Mouse (Mus musculus): Measurements from ENCODE around the gene Litaf.
A peak's percentile ranks its signal among the peaks of the same experiment; 100 is the strongest.

Gene Litaf

DNA sequence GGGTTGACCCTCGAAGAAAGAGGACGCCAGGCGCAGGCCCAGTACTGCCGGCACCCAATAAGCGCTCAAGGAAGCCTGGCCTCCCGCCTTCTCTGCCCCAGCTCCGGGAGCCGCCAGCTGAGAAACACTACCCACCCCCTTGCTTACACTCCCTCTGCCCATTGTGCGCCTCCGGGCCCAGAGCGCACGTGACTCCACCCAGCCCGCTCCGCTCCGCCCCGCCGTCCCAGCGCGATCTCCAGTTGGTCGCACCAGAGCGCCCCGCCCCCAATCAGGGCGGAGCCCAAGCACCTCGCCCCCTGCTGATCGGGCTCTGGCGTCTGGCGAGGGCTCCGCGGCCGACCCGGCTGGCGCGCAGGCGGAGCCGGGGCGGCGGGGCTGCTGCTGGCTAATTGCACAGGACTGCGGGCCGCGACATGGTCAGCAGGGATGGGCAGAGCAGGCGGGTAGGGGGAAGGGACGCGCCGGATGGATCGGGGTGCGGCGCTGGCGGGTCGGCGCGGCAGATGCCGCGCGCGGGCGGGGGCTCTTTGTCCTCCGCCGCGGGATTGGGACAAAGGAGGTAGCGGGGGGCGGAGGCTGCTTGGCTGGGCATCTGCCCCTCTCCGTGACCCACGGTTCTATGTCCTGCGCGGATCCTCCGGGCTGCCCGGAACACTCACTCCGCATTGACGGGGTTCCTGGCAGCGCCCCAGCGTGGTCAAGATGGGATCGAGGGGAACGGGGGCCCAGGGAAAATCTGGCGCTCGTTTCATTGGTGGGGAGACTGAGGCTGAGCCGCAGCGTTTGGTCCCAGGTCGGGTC lies at the start of gene Litaf:
Gene Litaf, minus strand, starts transcription at position 129 of the 804 bp plus-strand sequence.
- Histone ChIP-seq H3K36me3 (ENCODE audit: control insufficient read depth, insufficient read depth, low read length, poor library complexity, severe bottlenecking) (peaks cover 2% of the 10 kb centered on the region), H3K27me3 (ENCODE audit: control insufficient read depth, insufficient read depth, low read length, poor library complexity, severe bottlenecking) (no peaks in the 10 kb centered on the region)
- DNase-seq (ENCODE audit: low read depth, low spot score) = peak; percentile 99

GRCm38 (mm10) chr16:11109198-11109740 lies 43.3 kb upstream of the Litaf start:
- peak; percentile 75 for DNase-seq (ENCODE audit: low read depth, low spot score)
- Histone ChIP-seq H3K36me3 (ENCODE audit: control insufficient read depth, insufficient read depth, low read length, poor library complexity, severe bottlenecking) (no peaks in the 10 kb centered on the region; the same call in 1 of the 2 replicates), H3K27me3 (ENCODE audit: control insufficient read depth, insufficient read depth, low read length, poor library complexity, severe bottlenecking) (no peaks in the 10 kb centered on the region)

DNA sequence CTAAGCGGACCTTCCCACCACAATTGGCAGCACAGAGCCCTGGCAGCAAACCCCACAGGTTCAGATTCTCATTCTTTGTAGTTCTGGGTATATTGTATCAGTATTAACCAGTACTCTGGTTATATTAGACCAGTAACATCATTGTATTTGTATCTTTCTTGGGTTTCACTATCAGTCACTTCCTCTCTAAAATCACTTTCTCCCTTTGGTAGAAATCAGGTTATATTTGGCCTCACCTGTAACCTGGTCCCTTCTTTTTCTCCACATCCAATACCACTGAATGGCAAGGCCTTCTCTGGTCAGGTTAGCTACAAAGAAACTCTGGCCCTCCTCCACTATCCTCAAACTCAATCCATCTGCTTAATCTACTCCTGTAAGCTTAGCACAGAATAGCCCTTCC lies 38.9 kb upstream of the Litaf start:
- Histone ChIP-seq H3K27me3 (ENCODE audit: control insufficient read depth, insufficient read depth, low read length, poor library complexity, severe bottlenecking) (no peaks in the 10 kb centered on the region), H3K36me3 (ENCODE audit: control insufficient read depth, insufficient read depth, low read length, poor library complexity, severe bottlenecking) (peaks cover 4% of the 10 kb centered on the region)
- peak; percentile 22 for DNase-seq (ENCODE audit: low read depth, low spot score)

DNA sequence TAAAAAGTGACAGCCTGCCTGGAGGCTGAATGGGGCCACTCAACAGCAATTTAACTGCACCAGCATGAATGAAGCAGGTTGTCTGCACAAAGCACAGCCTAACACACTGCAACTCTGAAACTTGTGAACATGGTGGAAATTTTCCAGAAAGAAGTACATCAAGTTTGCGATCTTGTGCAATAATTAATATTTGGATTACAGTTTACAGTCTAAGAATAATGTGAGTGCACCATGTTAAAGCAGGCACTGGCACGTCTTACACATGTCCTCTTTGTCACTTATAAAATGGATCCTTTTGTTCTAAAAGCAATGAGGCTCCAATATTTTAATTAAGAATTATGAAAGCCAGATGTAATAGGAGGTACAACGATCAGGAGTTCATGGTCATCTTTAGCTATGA lies 31.3 kb upstream of the Litaf start:
- peaks cover 2% of the 10 kb centered on the region; the same call in 1 of the 2 replicates for H3K36me3 ChIP-seq (ENCODE audit: control insufficient read depth, insufficient read depth, low read length, poor library complexity, severe bottlenecking)

GRCm38 (mm10) chr16:11093717-11094386 lies 27.9 kb upstream of the Litaf start:
- H3K27me3 ChIP-seq (ENCODE audit: control insufficient read depth, insufficient read depth, low read length, poor library complexity, severe bottlenecking) = no peaks in the 10 kb centered on the region
- DNase-seq (ENCODE audit: low read depth, low spot score) = no peak
- peaks cover under 1% of the 10 kb centered on the region; the same call in 1 of the 2 replicates for H3K36me3 ChIP-seq (ENCODE audit: control insufficient read depth, insufficient read depth, low read length, poor library complexity, severe bottlenecking)

More for the DNA sequence above, 31.3 kb upstream of the Litaf start:
- DNase-seq (ENCODE audit: low read depth, low spot score) = no peak
- no peaks in the 10 kb centered on the region for H3K27me3 ChIP-seq (ENCODE audit: control insufficient read depth, insufficient read depth, low read length, poor library complexity, severe bottlenecking)

DNA sequence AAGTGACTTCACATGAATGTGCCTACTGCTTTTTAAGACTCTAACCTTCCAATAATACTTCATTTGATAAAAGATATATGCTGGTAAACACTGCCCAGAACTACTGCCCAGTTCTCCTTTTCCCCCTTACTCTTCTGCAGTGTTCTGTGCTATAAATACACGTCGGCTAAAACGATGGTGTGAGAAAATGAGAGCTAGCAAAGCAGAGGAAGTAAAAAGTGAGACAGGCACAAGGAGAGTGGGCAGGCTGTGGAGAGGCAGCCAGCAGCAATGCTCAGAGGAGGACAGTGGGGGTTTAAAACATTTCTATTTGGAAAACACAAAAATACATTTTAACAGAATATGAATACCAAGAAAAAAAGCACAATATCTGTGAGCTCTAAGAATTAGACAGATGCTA lies 26.6 kb upstream of the Litaf start:
- DNase-seq (ENCODE audit: low read depth, low spot score) = peak; percentile 58
- peaks cover 6% of the 10 kb centered on the region for H3K36me3 ChIP-seq (ENCODE audit: control insufficient read depth, insufficient read depth, low read length, poor library complexity, severe bottlenecking)
- H3K27me3 ChIP-seq (ENCODE audit: control insufficient read depth, insufficient read depth, low read length, poor library complexity, severe bottlenecking) = no peaks in the 10 kb centered on the region

DNA sequence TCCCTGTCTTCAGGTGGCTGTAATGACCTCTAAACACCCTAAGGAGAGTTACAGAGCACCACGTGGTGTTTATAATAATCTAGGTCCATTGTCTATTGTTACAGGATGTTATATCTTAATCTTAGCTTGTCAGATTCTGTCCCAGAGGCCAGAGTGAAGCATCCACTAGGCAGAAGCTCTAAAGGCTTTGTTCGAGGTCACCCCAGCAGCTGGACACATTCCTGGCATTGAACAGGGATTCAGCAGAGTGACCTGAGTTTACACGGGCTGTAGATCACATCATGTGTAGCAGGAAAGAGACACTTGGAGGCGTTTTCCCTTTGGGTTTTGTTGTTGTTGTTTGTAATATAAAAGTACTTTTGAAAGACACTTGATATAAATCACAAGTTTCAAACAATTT lies 26.1 kb upstream of the Litaf start:
- H3K36me3 ChIP-seq (ENCODE audit: control insufficient read depth, insufficient read depth, low read length, poor library complexity, severe bottlenecking) = peaks cover 6% of the 10 kb centered on the region
- no peaks in the 10 kb centered on the region for H3K27me3 ChIP-seq (ENCODE audit: control insufficient read depth, insufficient read depth, low read length, poor library complexity, severe bottlenecking)
- no peak for DNase-seq (ENCODE audit: low read depth, low spot score)

DNA sequence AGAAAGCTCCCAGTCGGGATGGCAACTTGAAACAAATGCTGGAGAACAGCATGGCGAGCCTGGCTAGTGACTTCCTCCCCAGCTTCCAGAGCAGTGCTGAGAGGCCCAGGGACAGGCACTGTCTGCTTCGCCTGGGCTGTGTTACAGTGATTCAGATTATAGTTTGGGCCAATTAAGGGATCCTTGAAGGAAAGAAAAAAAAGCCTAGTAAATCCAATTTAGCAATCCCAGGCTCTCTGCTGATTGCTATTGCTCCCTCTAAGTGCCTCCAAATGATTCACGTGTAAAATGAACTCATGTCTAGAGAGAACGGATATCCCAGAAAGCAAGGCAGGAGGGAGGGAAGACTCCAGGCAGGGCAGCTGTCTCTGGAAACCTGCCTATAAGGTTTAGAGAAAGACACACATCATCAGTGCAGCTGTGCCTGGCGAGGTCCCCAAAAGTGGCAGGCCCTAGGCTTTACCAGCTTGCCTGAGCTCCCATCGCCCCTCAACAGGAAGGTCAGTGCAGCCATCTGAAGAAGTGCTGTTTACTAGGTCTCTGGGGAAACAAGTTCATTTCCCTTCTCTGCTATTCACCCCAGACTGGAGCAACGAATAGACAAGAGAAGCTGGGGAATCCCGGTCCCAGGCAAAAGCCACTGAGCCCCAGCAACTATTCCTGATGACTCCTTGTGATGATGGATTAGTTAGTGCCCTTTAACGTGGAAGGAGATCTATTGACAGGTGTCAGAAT lies 25.0 kb upstream of the Litaf start:
- Histone ChIP-seq H3K36me3 (ENCODE audit: control insufficient read depth, insufficient read depth, low read length, poor library complexity, severe bottlenecking) (peaks cover 6% of the 10 kb centered on the region), H3K27me3 (ENCODE audit: control insufficient read depth, insufficient read depth, low read length, poor library complexity, severe bottlenecking) (no peaks in the 10 kb centered on the region)
- peak; percentile 69 for DNase-seq (ENCODE audit: low read depth, low spot score)

DNA sequence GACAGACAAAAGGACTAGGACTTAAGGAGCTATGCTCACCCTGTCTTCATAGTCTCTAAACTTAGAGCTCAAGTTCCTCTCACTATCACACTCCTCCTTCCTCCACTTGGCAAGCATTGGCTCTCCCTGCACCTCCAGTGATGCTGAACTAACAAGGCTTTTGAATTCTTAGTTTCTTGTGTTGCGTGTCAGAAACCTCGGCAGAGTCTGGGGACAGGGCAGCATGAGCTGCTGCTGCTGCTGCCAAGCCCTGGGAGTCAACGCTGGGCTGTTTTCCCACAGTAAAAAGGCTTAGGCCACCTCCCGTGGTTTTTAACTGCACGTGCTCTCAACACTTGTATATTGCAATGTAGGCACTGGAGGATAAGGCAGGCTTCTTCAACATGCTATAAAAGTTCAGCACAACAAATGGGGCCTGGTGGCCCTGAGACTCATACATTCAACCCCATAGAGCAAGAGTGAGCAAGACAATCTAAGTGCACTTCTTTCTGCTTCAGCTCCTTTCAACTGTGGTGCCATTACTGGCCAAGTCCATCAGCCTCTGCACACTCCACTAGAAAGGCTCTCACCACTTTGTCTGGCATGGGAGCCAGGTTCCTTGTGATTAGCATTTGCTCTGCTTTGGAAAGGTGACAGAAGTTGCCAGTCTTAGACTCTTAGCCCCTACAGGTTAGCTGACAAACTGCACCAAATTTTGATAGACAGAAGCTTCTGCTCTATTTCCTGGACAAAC lies 21.1 kb upstream of the Litaf start:
- Histone ChIP-seq H3K36me3 (ENCODE audit: control insufficient read depth, insufficient read depth, low read length, poor library complexity, severe bottlenecking) (peaks cover 14% of the 10 kb centered on the region), H3K27me3 (ENCODE audit: control insufficient read depth, insufficient read depth, low read length, poor library complexity, severe bottlenecking) (no peaks in the 10 kb centered on the region)
- DNase-seq (ENCODE audit: low read depth, low spot score) = peak; percentile 62

DNA sequence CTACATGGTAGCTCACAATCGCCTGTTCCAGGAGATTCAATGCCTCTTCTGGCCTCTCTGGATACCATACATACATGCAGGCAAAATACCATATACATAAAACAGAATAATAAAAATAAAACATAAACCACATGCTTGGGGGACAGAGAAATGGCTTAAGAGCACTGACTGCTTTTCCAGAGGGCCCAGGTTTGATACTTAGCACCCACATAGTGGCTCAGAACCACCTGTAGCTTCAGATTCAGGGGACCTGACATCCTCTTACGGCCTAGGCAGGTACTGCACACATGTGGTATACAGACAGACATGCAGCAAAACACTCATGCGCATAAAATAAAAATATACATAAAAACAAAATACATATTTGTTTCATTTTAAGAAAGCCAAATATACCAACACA lies 20.3 kb upstream of the Litaf start:
- Histone ChIP-seq H3K27me3 (ENCODE audit: control insufficient read depth, insufficient read depth, low read length, poor library complexity, severe bottlenecking) (no peaks in the 10 kb centered on the region), H3K36me3 (ENCODE audit: control insufficient read depth, insufficient read depth, low read length, poor library complexity, severe bottlenecking) (peaks cover 14% of the 10 kb centered on the region)
- no peak for DNase-seq (ENCODE audit: low read depth, low spot score)

DNA sequence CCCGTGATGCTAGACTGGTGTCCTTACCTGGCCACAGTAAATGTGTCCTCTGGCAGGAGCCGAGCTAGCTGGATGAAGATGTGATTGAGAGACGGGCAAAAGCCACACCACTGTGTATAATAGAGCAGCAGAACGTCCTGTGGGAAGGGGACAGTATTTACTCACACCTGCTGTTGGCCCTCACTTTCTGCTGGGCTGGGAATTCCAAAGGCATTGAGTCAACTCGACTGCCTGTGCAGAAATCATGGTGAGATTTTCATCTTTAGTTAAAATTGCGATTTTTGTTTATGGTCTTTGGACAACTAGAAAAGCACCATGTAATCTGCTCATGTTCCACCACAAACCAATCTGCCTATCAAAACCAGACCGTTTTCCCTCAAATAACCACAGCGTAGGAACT lies 18.2 kb upstream of the Litaf start:
- no peaks in the 10 kb centered on the region for H3K27me3 ChIP-seq (ENCODE audit: control insufficient read depth, insufficient read depth, low read length, poor library complexity, severe bottlenecking)
- H3K36me3 ChIP-seq (ENCODE audit: control insufficient read depth, insufficient read depth, low read length, poor library complexity, severe bottlenecking) = peaks cover 16% of the 10 kb centered on the region
- no peak for DNase-seq (ENCODE audit: low read depth, low spot score)

- Histone ChIP-seq H3K36me3 (ENCODE audit: control insufficient read depth, insufficient read depth, low read length, poor library complexity, severe bottlenecking) (peaks cover 20% of the 10 kb centered on the region), H3K27me3 (ENCODE audit: control insufficient read depth, insufficient read depth, low read length, poor library complexity, severe bottlenecking) (no peaks in the 10 kb centered on the region)
- no peak for DNase-seq (ENCODE audit: low read depth, low spot score)
Observed at GRCm38 (mm10) chr16:11078216-11078869, 12.4 kb upstream of the Litaf start.

DNA sequence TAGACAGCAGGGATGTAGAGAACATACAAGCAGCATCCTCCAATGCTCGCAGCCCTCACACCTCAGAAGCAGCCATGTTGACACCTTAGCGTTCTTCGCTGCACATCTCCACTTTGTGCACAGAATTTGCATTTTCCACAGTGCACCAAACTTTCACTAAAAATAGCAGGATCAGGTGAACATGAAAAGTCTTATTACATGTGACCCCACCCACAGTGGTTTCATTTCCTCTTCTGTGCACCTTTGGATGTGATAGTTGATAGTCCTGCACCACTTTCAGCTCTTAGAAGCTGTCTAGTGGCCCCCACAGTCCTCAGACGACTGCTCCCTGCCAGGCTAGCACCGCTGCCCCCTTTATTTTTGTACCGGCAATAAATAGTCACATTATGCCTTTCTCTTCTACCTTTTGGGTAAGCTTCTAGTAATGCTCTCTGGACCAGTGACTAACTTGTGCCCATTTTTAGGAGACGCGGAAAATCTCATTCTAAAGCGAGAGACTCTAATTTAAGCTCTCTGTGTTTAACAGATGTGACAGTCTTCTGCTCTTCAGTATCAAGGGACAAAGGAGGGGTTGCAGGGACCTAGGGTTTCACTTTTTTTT lies 11.7 kb upstream of the Litaf start:
- no peaks in the 10 kb centered on the region for H3K27me3 ChIP-seq (ENCODE audit: control insufficient read depth, insufficient read depth, low read length, poor library complexity, severe bottlenecking)
- DNase-seq (ENCODE audit: low read depth, low spot score) = peak; percentile 97

More for the DNA sequence above, 11.7 kb upstream of the Litaf start:
- H3K36me3 ChIP-seq (ENCODE audit: control insufficient read depth, insufficient read depth, low read length, poor library complexity, severe bottlenecking) = peaks cover 23% of the 10 kb centered on the region
